In genomic region chr9:62630631-62631240, GRCm38 (mm10) we compare ENCODE assay signal across 18 mouse cellular contexts. TPM values are rescaled to one million over a fixed set of nuclear protein-coding genes. Genes with fewer than 3 reads are reported as not detected.
DNase-seq lines count a peak whose midpoint lies in the region; ATAC-seq and TF ChIP-seq lines count a peak whose summit lies in the region.
"Had no signal": no experiment of that assay in that cellular context is flagged by ENCODE, and none has a peak within 500 bp of the region (broad histone marks: within the 10 kb centered on the region; RNA-seq: fewer than 3 reads in every experiment).

No protein-coding gene starts in this region.

- no peak overlapping the region for H3K4me3 ChIP-seq in lung, adult 2 months (replicated peaks; ENCODE audit: extremely low read depth, low read depth, low read length)
- H3K4me3 ChIP-seq in hindbrain, embryonic 13.5 days: no peak overlapping the region
- H3K4me3 ChIP-seq: embryonic facial prominence, embryonic 13.5 days; forebrain, embryonic 15.5 days; kidney, embryonic 15.5 days; limb, embryonic 13.5 days; lung, embryonic 15.5 days; midbrain, embryonic 13.5 days; neural tube, embryonic 12.5 days had no signal

- no peak overlapping the region for H3K4me2 ChIP-seq in hindbrain, embryonic 13.5 days
- H3K4me2 ChIP-seq: embryonic facial prominence, embryonic 13.5 days; forebrain, embryonic 15.5 days; kidney, embryonic 15.5 days; limb, embryonic 13.5 days; lung, embryonic 15.5 days; midbrain, embryonic 13.5 days; neural tube, embryonic 12.5 days had no signal

- H3K9ac ChIP-seq in hindbrain, embryonic 13.5 days: no peak overlapping the region
- H3K9ac ChIP-seq: embryonic facial prominence, embryonic 13.5 days; forebrain, embryonic 15.5 days; kidney, embryonic 15.5 days; limb, embryonic 13.5 days; lung, embryonic 15.5 days; midbrain, embryonic 13.5 days; neural tube, embryonic 12.5 days had no signal

- no peak for ATAC-seq in hindbrain, embryonic 13.5 days (ENCODE audit: low FRiP score)
- ATAC-seq: CD4-positive, CD25-positive, alpha-beta regulatory T cell, adult 4 months; forebrain, embryonic 15.5 days; midbrain, embryonic 13.5 days; Patski had no signal

- intact Hi-C loops in gastrocnemius, postnatal 14 days (cut with DNase I; ENCODE audit: low total_unique reads): no loop called here
- intact Hi-C loops in gastrocnemius, postnatal 36 days (cut with DNase I): no loop called here
- intact Hi-C loops in left cerebral cortex, postnatal 14 days (cut with DNase I): no loop called here

- WGBS in lung, adult 2 months: 51% methylated on average over 10 of the region's 10 CpGs
- WGBS in hindbrain, embryonic 13.5 days: 81% methylated on average over 10 of the region's 10 CpGs

- no peaks in the 10 kb centered on the region for H3K9me3 ChIP-seq in hindbrain, embryonic 13.5 days
- H3K9me3 ChIP-seq: embryonic facial prominence, embryonic 13.5 days; forebrain, embryonic 15.5 days; kidney, embryonic 15.5 days; limb, embryonic 13.5 days; lung, embryonic 15.5 days; midbrain, embryonic 13.5 days; neural tube, embryonic 12.5 days had no signal

- no peak for TF ChIP-seq CTCF in brain, embryonic 14.5 days (IDR thresholded peaks at IDR 0.05; ENCODE audit: borderline replicate concordance, extremely low read depth, insufficient read depth, insufficient read length)
- TF ChIP-seq CTCF in lung, adult 2 months (IDR thresholded peaks at IDR 0.05; ENCODE audit: insufficient read depth, low read length): no peak

- TF ChIP-seq POLR2A in brain, embryonic 14.5 days (IDR thresholded peaks at IDR 0.05; ENCODE audit: borderline replicate concordance, extremely low read depth, insufficient read depth, insufficient read length, poor library complexity, severe bottlenecking): no peak
- no peak for TF ChIP-seq POLR2A in lung, adult 2 months (IDR thresholded peaks at IDR 0.05; ENCODE audit: borderline replicate concordance, extremely low read depth, low read depth, low read length)

- no peaks in the 10 kb centered on the region for H3K36me3 ChIP-seq in hindbrain, embryonic 13.5 days
- H3K36me3 ChIP-seq: embryonic facial prominence, embryonic 13.5 days; forebrain, embryonic 15.5 days; kidney, embryonic 15.5 days; limb, embryonic 13.5 days; lung, embryonic 15.5 days; midbrain, embryonic 13.5 days; neural tube, embryonic 12.5 days had no signal

- H3K27me3 ChIP-seq in hindbrain, embryonic 13.5 days: no peaks in the 10 kb centered on the region
- H3K27me3 ChIP-seq: embryonic facial prominence, embryonic 13.5 days; forebrain, embryonic 15.5 days; kidney, embryonic 15.5 days; limb, embryonic 13.5 days; lung, embryonic 15.5 days; midbrain, embryonic 13.5 days; neural tube, embryonic 12.5 days; Patski had no signal

- H3K4me1 ChIP-seq in lung, adult 2 months (ENCODE audit: control insufficient read depth, insufficient read depth, low read length): no peaks in the 10 kb centered on the region
- H3K4me1 ChIP-seq in hindbrain, embryonic 13.5 days (replicated peaks): no peaks in the 10 kb centered on the region
- H3K4me1 ChIP-seq: forebrain, embryonic 15.5 days; lung, embryonic 15.5 days; midbrain, embryonic 13.5 days had no signal

- H3K27ac ChIP-seq in hindbrain, embryonic 13.5 days: no peak overlapping the region
- H3K27ac ChIP-seq: embryonic facial prominence, embryonic 13.5 days; forebrain, embryonic 15.5 days; kidney, embryonic 15.5 days; limb, embryonic 13.5 days; lung, embryonic 15.5 days; midbrain, embryonic 13.5 days; neural tube, embryonic 12.5 days had no signal

- peak; percentile 24 for DNase-seq in gastrocnemius, postnatal 14 days
- DNase-seq in gastrocnemius, postnatal 36 days: no peak
- peak; percentile 67 for DNase-seq in brain, embryonic 14.5 days (ENCODE audit: low read depth)
- DNase-seq in frontal cortex, postnatal 36 days (ENCODE audit: low spot score in 2 of 2): peak; percentile 53 to 58
- peak; percentile 44 to 51 for DNase-seq in left cerebral cortex, postnatal 14 days (ENCODE audit: low spot score in 2 of 2)
- DNase-seq in ovary, adult 18-20 months (ENCODE audit: low spot score): no peak
- no peak for DNase-seq in lung, adult 2 months

RNA-seq across cellular contexts. Expression of gene Itga11, which starts 46.9 kb away (rescaled TPM):
- total RNA-seq in gastrocnemius, postnatal 14 days (2021): 1 to 10 TPM; 5.0 to 7.6 TPM
- 1 to 10 TPM; 3.2 to 3.3 TPM for total RNA-seq in gastrocnemius, postnatal 36 days (2021)
- 1.8 and 4.2 TPM in 2 replicates for polyA plus RNA-seq in brain, embryonic 14.5 days (2012; rRNA removed)
- 1 to 10 TPM; 1.3 to 1.4 TPM for total RNA-seq in left cerebral cortex, postnatal 14 days (2021)
- 0.70 and 1.1 TPM in 2 replicates for polyA plus RNA-seq in lung, adult 2 months (2012; rRNA removed)
- 1.7 and 2.0 TPM in 2 replicates for polyA plus RNA-seq in hindbrain, embryonic 13.5 days (2015; fragmentation: Nextera tagmentation; extraction: Ambion mirVana)
- total RNA-seq: hematopoietic stem cell, adult 5-6 weeks had no signal

Comparison
In these comparisons a context has a peak if more than half of its experiments do, and no peak if none do; other contexts are left out.
1. DNase-seq: peak in gastrocnemius, postnatal 14 days (single experiment), brain, embryonic 14.5 days (single experiment), frontal cortex, postnatal 36 days (2 of 2) and left cerebral cortex, postnatal 14 days (2 of 2); none in gastrocnemius, postnatal 36 days (0 of 2), ovary, adult 18-20 months (single experiment) and lung, adult 2 months (single experiment).